Mouse (Mus musculus) brain, adult 2 months (tissue): ENCODE measurements around the gene Exoc6.
A peak's percentile ranks its signal among the peaks of the same experiment; 100 is the strongest.
"Not testable (repeated sequence)": the region's sequence is repeated elsewhere in the genome, so short reads cannot be mapped to it uniquely, and the experiment has no call there.

ENCODE experiments used
- DNase-seq: peaks from one replicate; pipeline ENCODE4 v3.0.0; 2011; ENCODE audit warnings: low read depth, low spot score

The Exoc6 gene

GRCm38 (mm10) chr19:37537717-37538116, 12.5 kb upstream of the Exoc6 start:
- DNase-seq = no peak

- DNase-seq = no peak
Measured at GRCm38 (mm10) chr19:37540201-37540600, 10.0 kb upstream of the Exoc6 start.

- DNase-seq = no peak
Measured at GRCm38 (mm10) chr19:37543537-37544326, 6.5 kb upstream of the Exoc6 start.

GRCm38 (mm10) chr19:37544476-37544875, 5.7 kb upstream of the Exoc6 start:
- no peak for DNase-seq

- no peak for DNase-seq
Measured at GRCm38 (mm10) chr19:37545231-37545630, 5.0 kb upstream of the Exoc6 start.

GRCm38 (mm10) chr19:37545725-37546124, 4.5 kb upstream of the Exoc6 start:
- no peak for DNase-seq

GRCm38 (mm10) chr19:37546776-37547175, 3.4 kb upstream of the Exoc6 start:
- no peak for DNase-seq

GRCm38 (mm10) chr19:37551040-37551566, 885 bp downstream of the Exoc6 start:
- DNase-seq = no peak

GRCm38 (mm10) chr19:37553376-37554265, 3.4 kb downstream of the Exoc6 start:
- no peak for DNase-seq

GRCm38 (mm10) chr19:37554266-37554650, 4.0 kb downstream of the Exoc6 start:
- DNase-seq = not testable (repeated sequence)

GRCm38 (mm10) chr19:37555863-37556566, 5.8 kb downstream of the Exoc6 start:
- no peak for DNase-seq

- no peak for DNase-seq
Measured at GRCm38 (mm10) chr19:37557898-37558297, 7.7 kb downstream of the Exoc6 start.

- peak; percentile 69 for DNase-seq
Measured at GRCm38 (mm10) chr19:37559286-37560079, 9.3 kb downstream of the Exoc6 start.

GRCm38 (mm10) chr19:37560080-37560427, 9.8 kb downstream of the Exoc6 start:
- peak; percentile 11 for DNase-seq

- peak; percentile 29 for DNase-seq
Measured at GRCm38 (mm10) chr19:37561106-37561892, 11.1 kb downstream of the Exoc6 start.

GRCm38 (mm10) chr19:37563763-37564162, 13.5 kb downstream of the Exoc6 start:
- peak; percentile 76 for DNase-seq

GRCm38 (mm10) chr19:37565806-37566205, 15.6 kb downstream of the Exoc6 start:
- no peak for DNase-seq

GRCm38 (mm10) chr19:37569186-37569754, 19.1 kb downstream of the Exoc6 start:
- DNase-seq = no peak

GRCm38 (mm10) chr19:37570966-37571718, 20.9 kb downstream of the Exoc6 start:
- no peak for DNase-seq
